Mouse (Mus musculus): ENCODE measurements around the gene Tprg. TPM values are rescaled to one million over a fixed set of nuclear protein-coding genes. Genes with fewer than 3 reads are reported as not detected.

Tprg gene
- polyA plus RNA-seq, 1 experiment from 2014 or later = not detected

GRCm38 (mm10) chr16:25426261-25426660, 139.6 kb downstream of the Tprg start:
- 33% methylated on average over 3 of the region's 3 CpGs for WGBS
- Histone ChIP-seq H3K36me3 (ENCODE audit: control insufficient read depth, insufficient read depth, low read length) (no peaks in the 10 kb centered on the region), H3K4me2 (replicated peaks; ENCODE audit: low read depth, low read length) (no peak overlapping the region), H3K4me3 (ENCODE audit: low read length) (no peak overlapping the region), H3K9me3 (ENCODE audit: control insufficient read depth, low read length) (no peaks in the 10 kb centered on the region), H3K27me3 (ENCODE audit: control insufficient read depth, insufficient read depth, low read length) (no peaks in the 10 kb centered on the region), H3K9ac (ENCODE audit: low read depth, low read length) (no peak overlapping the region), H3K27ac (ENCODE audit: low read depth, low read length) (no peak overlapping the region), H3K4me1 (ENCODE audit: control insufficient read depth, insufficient read depth, low read length) (no peaks in the 10 kb centered on the region; the same call in 1 of the 2 replicates)
- ATAC-seq (ENCODE audit: low FRiP score, low TSS enrichment) = no peak; the same call in 1 of the 2 replicates

GRCm38 (mm10) chr16:25440039-25440438, 153.4 kb downstream of the Tprg start:
- H3K4me2 ChIP-seq (replicated peaks; ENCODE audit: low read depth, low read length) = no peak overlapping the region
- H3K4me3 ChIP-seq (ENCODE audit: low read length) = no peak overlapping the region
- H3K9ac ChIP-seq (ENCODE audit: low read depth, low read length) = no peak overlapping the region
- H3K4me1 ChIP-seq (ENCODE audit: control insufficient read depth, insufficient read depth, low read length) = no peaks in the 10 kb centered on the region
- H3K36me3 ChIP-seq (ENCODE audit: control insufficient read depth, insufficient read depth, low read length) = no peaks in the 10 kb centered on the region
- no peak for ATAC-seq (ENCODE audit: low FRiP score, low TSS enrichment)
- H3K27me3 ChIP-seq (ENCODE audit: control insufficient read depth, insufficient read depth, low read length) = no peaks in the 10 kb centered on the region
- no peaks in the 10 kb centered on the region for H3K9me3 ChIP-seq (ENCODE audit: control insufficient read depth, low read length)
- H3K27ac ChIP-seq (ENCODE audit: low read depth, low read length) = no peak overlapping the region
- WGBS = 56% methylated on average over 2 of the region's 2 CpGs

GRCm38 (mm10) chr16:25445580-25445979, 159.0 kb downstream of the Tprg start:
- Histone ChIP-seq H3K27me3 (ENCODE audit: control insufficient read depth, insufficient read depth, low read length) (no peaks in the 10 kb centered on the region), H3K9ac (ENCODE audit: low read depth, low read length) (no peak overlapping the region), H3K4me3 (ENCODE audit: low read length) (no peak overlapping the region), H3K4me1 (ENCODE audit: control insufficient read depth, insufficient read depth, low read length) (no peaks in the 10 kb centered on the region), H3K9me3 (ENCODE audit: control insufficient read depth, low read length) (no peaks in the 10 kb centered on the region), H3K27ac (ENCODE audit: low read depth, low read length) (no peak overlapping the region), H3K36me3 (ENCODE audit: control insufficient read depth, insufficient read depth, low read length) (no peaks in the 10 kb centered on the region), H3K4me2 (replicated peaks; ENCODE audit: low read depth, low read length) (no peak overlapping the region)
- WGBS = 62% methylated on average over 7 of the region's 7 CpGs
- ATAC-seq (ENCODE audit: low FRiP score, low TSS enrichment) = no peak

DNA sequence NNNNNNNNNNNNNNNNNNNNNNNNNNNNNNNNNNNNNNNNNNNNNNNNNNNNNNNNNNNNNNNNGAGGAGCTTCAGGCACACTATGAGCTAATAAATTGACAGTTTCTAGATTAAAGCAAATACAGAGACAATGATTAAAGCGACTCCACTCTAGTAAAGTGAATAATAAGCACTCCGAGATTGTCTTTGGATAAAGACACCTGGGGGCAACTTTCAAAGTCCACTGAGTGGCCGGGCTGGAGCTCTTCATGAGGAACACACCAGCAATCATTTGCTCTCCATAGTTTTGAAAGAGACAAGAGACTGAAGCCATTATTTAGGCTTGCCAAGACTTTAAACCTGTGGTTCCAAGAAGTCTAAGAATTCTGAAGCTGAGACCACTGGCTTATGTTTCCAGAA, 164.9 kb downstream of the Tprg start:
- no peak for ATAC-seq (ENCODE audit: low FRiP score, low TSS enrichment)
- Histone ChIP-seq H3K4me1 (ENCODE audit: control insufficient read depth, insufficient read depth, low read length) (no peaks in the 10 kb centered on the region), H3K4me2 (replicated peaks; ENCODE audit: low read depth, low read length) (no peak overlapping the region), H3K9me3 (ENCODE audit: control insufficient read depth, low read length) (no peaks in the 10 kb centered on the region), H3K27ac (ENCODE audit: low read depth, low read length) (no peak overlapping the region), H3K4me3 (ENCODE audit: low read length) (no peak overlapping the region), H3K27me3 (ENCODE audit: control insufficient read depth, insufficient read depth, low read length) (no peaks in the 10 kb centered on the region), H3K9ac (ENCODE audit: low read depth, low read length) (no peak overlapping the region), H3K36me3 (ENCODE audit: control insufficient read depth, insufficient read depth, low read length) (no peaks in the 10 kb centered on the region)
- 73% methylated on average over 3 of the region's 3 CpGs for WGBS

DNA sequence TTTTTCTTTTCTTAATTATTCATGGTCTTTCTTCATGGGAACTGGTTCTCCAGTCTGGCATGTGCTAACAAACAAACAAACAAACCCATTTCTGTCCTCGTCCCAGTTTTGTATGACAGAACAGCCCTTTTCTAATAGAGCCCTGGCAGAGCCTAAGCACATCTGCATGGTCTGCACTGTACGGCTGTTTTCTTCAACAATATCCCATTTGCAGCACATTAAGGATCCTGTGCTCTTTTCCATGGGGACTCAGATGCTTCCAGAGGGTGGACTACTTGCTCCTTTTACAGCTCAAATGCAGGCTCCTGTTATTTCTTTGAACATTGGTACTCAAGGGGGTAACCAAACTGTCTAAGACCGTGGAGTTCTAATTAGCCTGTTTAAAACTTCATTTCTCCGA, 178.1 kb downstream of the Tprg start:
- H3K4me2 ChIP-seq (replicated peaks; ENCODE audit: low read depth, low read length) = no peak overlapping the region
- no peak overlapping the region for H3K4me3 ChIP-seq (ENCODE audit: low read length)
- no peak for ATAC-seq (ENCODE audit: low FRiP score, low TSS enrichment)
- no peaks in the 10 kb centered on the region for H3K9me3 ChIP-seq (ENCODE audit: control insufficient read depth, low read length)
- WGBS = 83% methylated on average over 4 of the region's 4 CpGs
- no peaks in the 10 kb centered on the region for H3K27me3 ChIP-seq (ENCODE audit: control insufficient read depth, insufficient read depth, low read length)
- no peaks in the 10 kb centered on the region for H3K4me1 ChIP-seq (ENCODE audit: control insufficient read depth, insufficient read depth, low read length)
- H3K9ac ChIP-seq (ENCODE audit: low read depth, low read length) = no peak overlapping the region
- no peaks in the 10 kb centered on the region for H3K36me3 ChIP-seq (ENCODE audit: control insufficient read depth, insufficient read depth, low read length)
- H3K27ac ChIP-seq (ENCODE audit: low read depth, low read length) = no peak overlapping the region

- H3K9ac ChIP-seq (ENCODE audit: low read depth, low read length) = no peak overlapping the region
- no peak overlapping the region for H3K27ac ChIP-seq (ENCODE audit: low read depth, low read length)
- no peaks in the 10 kb centered on the region for H3K4me1 ChIP-seq (ENCODE audit: control insufficient read depth, insufficient read depth, low read length)
- ATAC-seq (ENCODE audit: low FRiP score, low TSS enrichment) = no peak
- H3K4me3 ChIP-seq (ENCODE audit: low read length) = no peak overlapping the region
- WGBS = 46% methylated on average over 13 of the region's 13 CpGs
- H3K36me3 ChIP-seq (ENCODE audit: control insufficient read depth, insufficient read depth, low read length) = no peaks in the 10 kb centered on the region
- H3K27me3 ChIP-seq (ENCODE audit: control insufficient read depth, insufficient read depth, low read length) = no peaks in the 10 kb centered on the region
- H3K4me2 ChIP-seq (replicated peaks; ENCODE audit: low read depth, low read length) = no peak overlapping the region
- H3K9me3 ChIP-seq (ENCODE audit: control insufficient read depth, low read length) = no peaks in the 10 kb centered on the region
Observed at GRCm38 (mm10) chr16:25465435-25466139, 179.0 kb downstream of the Tprg start.

- Histone ChIP-seq H3K9ac (ENCODE audit: low read depth, low read length) (no peak overlapping the region), H3K36me3 (ENCODE audit: control insufficient read depth, insufficient read depth, low read length) (no peaks in the 10 kb centered on the region), H3K4me1 (ENCODE audit: control insufficient read depth, insufficient read depth, low read length) (no peaks in the 10 kb centered on the region), H3K4me2 (replicated peaks; ENCODE audit: low read depth, low read length) (no peak overlapping the region), H3K9me3 (ENCODE audit: control insufficient read depth, low read length) (no peaks in the 10 kb centered on the region), H3K27me3 (ENCODE audit: control insufficient read depth, insufficient read depth, low read length) (no peaks in the 10 kb centered on the region), H3K4me3 (ENCODE audit: low read length) (no peak overlapping the region), H3K27ac (ENCODE audit: low read depth, low read length) (no peak overlapping the region)
- WGBS = 85% methylated on average over 3 of the region's 3 CpGs
- no peak for ATAC-seq (ENCODE audit: low FRiP score, low TSS enrichment)
Observed at GRCm38 (mm10) chr16:25468040-25468439, 181.4 kb downstream of the Tprg start.

GRCm38 (mm10) chr16:25468662-25469061, 182.0 kb downstream of the Tprg start:
- no peaks in the 10 kb centered on the region for H3K27me3 ChIP-seq (ENCODE audit: control insufficient read depth, insufficient read depth, low read length)
- H3K4me1 ChIP-seq (ENCODE audit: control insufficient read depth, insufficient read depth, low read length) = no peaks in the 10 kb centered on the region
- no peak for ATAC-seq (ENCODE audit: low FRiP score, low TSS enrichment)
- H3K4me2 ChIP-seq (replicated peaks; ENCODE audit: low read depth, low read length) = no peak overlapping the region
- no peak overlapping the region for H3K4me3 ChIP-seq (ENCODE audit: low read length)
- no peak overlapping the region for H3K9ac ChIP-seq (ENCODE audit: low read depth, low read length)
- H3K9me3 ChIP-seq (ENCODE audit: control insufficient read depth, low read length) = no peaks in the 10 kb centered on the region
- WGBS = 31% methylated on average over 5 of the region's 5 CpGs
- no peak overlapping the region for H3K27ac ChIP-seq (ENCODE audit: low read depth, low read length)
- no peaks in the 10 kb centered on the region for H3K36me3 ChIP-seq (ENCODE audit: control insufficient read depth, insufficient read depth, low read length)

Measured in kidney, embryonic 14.5 days (tissue).